Mouse (Mus musculus) lung, adult 2 months (tissue): ENCODE results near the gene Gpr137b.
"Not testable (repeated sequence)": the region's sequence is repeated elsewhere in the genome, so short reads cannot be mapped to it uniquely, and the experiment has no call there.

Experiments
- CTCF ChIP-seq: fragments of 200-500 bp; IDR thresholded peaks from 2 replicates; pipeline ENCODE4 v1.5.1; 2011; ENCODE audit warnings: mild to moderate bottlenecking, low read length, control low read depth; ENCODE audit not compliant: insufficient read depth
- POLR2A ChIP-seq: fragments of 200-500 bp; IDR thresholded peaks from 2 replicates; pipeline ENCODE4 v1.6.1; 2011; ENCODE audit warnings: low read depth, mild to moderate bottlenecking, control low read depth, low read length, borderline replicate concordance; ENCODE audit errors: extremely low read depth

- not testable (repeated sequence) for TF ChIP-seq CTCF, POLR2A
Measured at GRCm38 (mm10) chr13:13400851-13401250, 7.0 kb upstream of the Gpr137b start.
